Mouse (Mus musculus) bone marrow macrophage, adult 2 months (primary cell): ENCODE results near the gene Polr3g.

ENCODE experiments used
- CTCF ChIP-seq: IDR thresholded peaks from 2 replicates; pipeline ENCODE4 v1.5.1; 2012; ENCODE audit warnings: low read depth, mild to moderate bottlenecking, low read length, moderate library complexity
- POLR2A ChIP-seq: IDR thresholded peaks from 2 replicates; pipeline ENCODE4 v1.6.1; 2012; ENCODE audit warnings: mild to moderate bottlenecking, low read depth, low read length, borderline replicate concordance

GRCm38 (mm10) chr13:81684258-81684657, 26.6 kb downstream of the Polr3g start:
- TF ChIP-seq CTCF (no peak), POLR2A (no peak)
